Mouse (Mus musculus): ENCODE data around the gene Aebp2. TPM values are rescaled to one million over a fixed set of nuclear protein-coding genes. Genes with fewer than 3 reads are reported as not detected.
"Not testable (repeated sequence)": the region's sequence is repeated elsewhere in the genome, so short reads cannot be mapped to it uniquely, and the experiment has no call there.

Aebp2 gene
- 10 to 100 TPM; 47.1 to 52.9 TPM for total RNA-seq (2021)
- long read RNA-seq, experiment 1, transcript Aebp2-202 (8 exons, 3,727 nt) = major isoform, 25 of 49 reads
- long read RNA-seq, experiment 1, partial matches to known transcripts = 0 of 49 reads
- long read RNA-seq, experiment 1, other reads (novel, unspliced or antisense) = 24 of 49 reads
- long read RNA-seq, experiment 2, transcript Aebp2-202 (8 exons, 3,727 nt) = major isoform, 16 of 28 reads
- long read RNA-seq, experiment 2, partial matches to known transcripts = 0 of 28 reads
- long read RNA-seq, experiment 2, other reads (novel, unspliced or antisense) = 12 of 28 reads

- no peak for DNase-seq (ENCODE audit: low spot score in 2 of 2)
These were observed at the start of gene Aebp2 for GRCm38 (mm10) chr6:140622391-140623225. Gene Aebp2, plus strand, starts transcription at chr6:140622663.

GRCm38 (mm10) chr6:140574943-140575342, 47.5 kb upstream of the Aebp2 start:
- intact Hi-C loops (cut with DNase I) = no loop called here
- no peak for DNase-seq (ENCODE audit: low spot score in 2 of 2)

More at GRCm38 (mm10) chr6:140622391-140623225, at the start of gene Aebp2:
- intact Hi-C loops (cut with DNase I) = no loop called here

GRCm38 (mm10) chr6:140576133-140576532, 46.3 kb upstream of the Aebp2 start:
- no peak for DNase-seq (ENCODE audit: low spot score in 2 of 2)

GRCm38 (mm10) chr6:140576961-140577821, 45.3 kb upstream of the Aebp2 start:
- intact Hi-C loops (cut with DNase I) = no loop called here
- DNase-seq (ENCODE audit: low spot score in 2 of 2) = no peak

More at GRCm38 (mm10) chr6:140576133-140576532, 46.3 kb upstream of the Aebp2 start:
- intact Hi-C loops (cut with DNase I) = no loop called here

GRCm38 (mm10) chr6:140577822-140578170, 44.7 kb upstream of the Aebp2 start:
- intact Hi-C loops (cut with DNase I) = no loop called here
- DNase-seq (ENCODE audit: low spot score in 2 of 2) = no peak

- intact Hi-C loops (cut with DNase I); DNase-seq (ENCODE audit: low spot score in 2 of 2): not testable (repeated sequence)
These were observed 43.5 kb upstream of the Aebp2 start for GRCm38 (mm10) chr6:140578985-140579384.

GRCm38 (mm10) chr6:140580170-140580569, 42.3 kb upstream of the Aebp2 start:
- intact Hi-C loops (cut with DNase I) = no loop called here
- DNase-seq (ENCODE audit: low spot score in 2 of 2) = no peak

- no peak for DNase-seq (ENCODE audit: low spot score in 2 of 2)
- intact Hi-C loops (cut with DNase I) = no loop called here
These were observed 35.7 kb upstream of the Aebp2 start for GRCm38 (mm10) chr6:140586714-140587259.

- intact Hi-C loops (cut with DNase I) = no loop called here
These were observed 31.1 kb upstream of the Aebp2 start for GRCm38 (mm10) chr6:140591331-140591730.

GRCm38 (mm10) chr6:140592713-140593112, 29.8 kb upstream of the Aebp2 start:
- intact Hi-C loops (cut with DNase I) = no loop called here
- no peak for DNase-seq (ENCODE audit: low spot score in 2 of 2)

More at GRCm38 (mm10) chr6:140591331-140591730, 31.1 kb upstream of the Aebp2 start:
- DNase-seq (ENCODE audit: low spot score in 2 of 2) = no peak

- intact Hi-C loops (cut with DNase I) = no loop called here
- peak; percentile 53 to 59 for DNase-seq (ENCODE audit: low spot score in 2 of 2)
These were observed 28.9 kb upstream of the Aebp2 start for GRCm38 (mm10) chr6:140593420-140594170.

- DNase-seq (ENCODE audit: low spot score in 2 of 2); intact Hi-C loops (cut with DNase I): not testable (repeated sequence)
These were observed 26.9 kb upstream of the Aebp2 start for GRCm38 (mm10) chr6:140595551-140595950.

GRCm38 (mm10) chr6:140597381-140598329, 24.8 kb upstream of the Aebp2 start:
- no peak for DNase-seq (ENCODE audit: low spot score in 2 of 2)
- intact Hi-C loops (cut with DNase I) = no loop called here

GRCm38 (mm10) chr6:140598516-140598915, 23.9 kb upstream of the Aebp2 start:
- no peak for DNase-seq (ENCODE audit: low spot score in 2 of 2)
- intact Hi-C loops (cut with DNase I) = no loop called here

GRCm38 (mm10) chr6:140599337-140599736, 23.1 kb upstream of the Aebp2 start:
- intact Hi-C loops (cut with DNase I) = no loop called here
- no peak for DNase-seq (ENCODE audit: low spot score in 2 of 2)

- intact Hi-C loops (cut with DNase I); DNase-seq (ENCODE audit: low spot score in 2 of 2): not testable (repeated sequence)
These were observed 21.8 kb upstream of the Aebp2 start for GRCm38 (mm10) chr6:140600671-140601070.

- intact Hi-C loops (cut with DNase I) = no loop called here
- DNase-seq (ENCODE audit: low spot score in 2 of 2) = no peak
These were observed 21.3 kb upstream of the Aebp2 start for GRCm38 (mm10) chr6:140601175-140601574.

Data from left cerebral cortex, postnatal 14 days (tissue).